Mouse (Mus musculus) ES-CJ7 (cell line): ENCODE measurements around the gene Rtn1.

ENCODE experiments used
- DNase-seq: peaks from one replicate; pipeline ENCODE4 v3.0.0; 2011; ENCODE audit warnings: low read depth, low spot score

Gene Rtn1

DNA sequence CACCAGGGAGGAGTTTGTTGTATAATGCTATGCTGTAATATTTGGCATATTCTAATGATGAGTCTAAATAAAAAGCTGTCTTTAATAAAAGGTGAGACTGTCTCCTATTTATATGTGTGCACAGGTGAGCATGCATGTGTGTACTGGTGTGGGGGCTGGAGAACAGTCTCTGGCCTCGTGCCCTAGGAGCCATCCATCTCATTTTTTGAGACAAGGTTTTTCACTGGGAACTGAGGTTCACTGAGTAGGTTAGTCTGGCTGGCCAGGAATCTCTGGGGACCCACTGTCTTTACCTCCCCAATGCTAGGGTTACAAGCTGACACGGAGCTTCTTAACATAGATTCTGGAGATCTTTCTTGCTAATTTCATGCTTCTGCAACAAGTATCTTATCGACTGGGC, 176.7 kb downstream of the Rtn1 start:
- DNase-seq: no peak

DNA sequence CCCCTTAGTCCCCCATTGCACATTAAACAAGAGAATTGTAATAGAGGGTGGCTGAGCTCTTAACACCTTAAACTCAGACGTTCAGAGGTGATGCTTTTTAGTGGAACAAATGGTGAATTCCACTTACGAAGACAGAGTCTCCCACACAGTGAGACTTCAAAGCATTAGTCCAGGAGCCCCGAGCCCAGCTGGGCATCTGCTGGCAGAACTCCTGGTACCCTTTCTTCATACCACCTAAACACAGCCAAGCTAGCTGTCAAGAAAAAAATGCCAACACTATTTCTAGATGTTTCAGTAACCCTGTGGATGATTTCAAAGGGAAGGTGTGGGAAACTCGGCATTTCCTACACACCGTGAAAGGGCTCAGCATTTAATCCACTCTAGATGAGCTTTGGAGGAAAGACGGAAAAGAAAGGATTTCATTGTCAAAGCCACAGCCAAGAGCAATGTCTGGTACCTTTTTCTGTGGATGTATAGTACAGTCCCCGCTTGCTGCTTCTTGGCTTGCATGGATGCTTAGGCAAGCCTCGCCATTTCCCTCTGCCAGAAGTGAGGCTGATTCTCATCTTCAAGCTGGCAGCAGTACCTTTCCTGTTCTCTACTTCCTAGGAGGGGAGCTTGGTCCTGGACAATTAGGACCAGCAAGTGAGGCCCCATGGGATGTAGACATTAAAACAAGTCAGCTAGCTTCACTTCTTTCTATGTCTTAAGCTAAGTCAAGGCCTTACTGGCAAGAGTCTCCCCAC, 179.2 kb downstream of the Rtn1 start:
- no peak for DNase-seq

DNA sequence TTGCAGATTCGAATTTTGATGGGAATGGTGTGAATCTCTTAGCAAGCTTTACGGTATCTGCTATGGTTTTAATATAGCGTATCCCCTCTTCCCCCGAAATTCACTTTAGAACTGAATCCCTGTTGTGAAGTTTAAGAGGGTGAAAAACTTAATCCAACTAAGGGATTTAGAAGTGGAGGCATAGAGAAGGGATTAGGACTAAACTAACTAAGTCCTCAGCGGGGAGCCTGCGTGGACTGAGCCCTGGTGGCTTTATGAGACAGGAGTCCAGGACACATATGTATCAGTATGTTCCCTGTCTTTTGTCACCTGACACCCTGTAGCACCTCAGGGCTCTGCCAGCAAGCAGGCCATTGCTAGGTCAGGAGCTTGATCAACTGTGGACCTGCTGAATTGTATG, 181.1 kb downstream of the Rtn1 start:
- DNase-seq: no peak

DNA sequence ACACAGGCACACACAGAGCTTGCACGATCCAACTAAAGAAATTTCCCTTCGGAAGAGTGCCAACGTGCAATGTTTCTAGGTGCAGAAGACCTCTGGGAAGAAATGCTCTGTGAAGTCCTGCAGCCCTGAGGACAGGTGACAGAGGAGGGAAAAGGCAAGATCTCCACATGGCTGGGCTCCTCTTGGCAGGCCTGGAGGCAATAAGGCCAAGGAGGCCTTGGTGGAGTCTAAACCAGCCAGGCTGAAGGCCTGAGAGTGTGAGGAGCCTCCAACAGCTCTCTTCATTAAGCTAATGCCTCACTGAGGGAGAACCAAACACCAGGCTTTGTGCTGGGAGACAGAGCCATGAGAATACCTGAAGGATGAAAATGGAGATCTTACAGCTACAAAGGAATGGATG, 183.5 kb downstream of the Rtn1 start:
- no peak for DNase-seq

DNA sequence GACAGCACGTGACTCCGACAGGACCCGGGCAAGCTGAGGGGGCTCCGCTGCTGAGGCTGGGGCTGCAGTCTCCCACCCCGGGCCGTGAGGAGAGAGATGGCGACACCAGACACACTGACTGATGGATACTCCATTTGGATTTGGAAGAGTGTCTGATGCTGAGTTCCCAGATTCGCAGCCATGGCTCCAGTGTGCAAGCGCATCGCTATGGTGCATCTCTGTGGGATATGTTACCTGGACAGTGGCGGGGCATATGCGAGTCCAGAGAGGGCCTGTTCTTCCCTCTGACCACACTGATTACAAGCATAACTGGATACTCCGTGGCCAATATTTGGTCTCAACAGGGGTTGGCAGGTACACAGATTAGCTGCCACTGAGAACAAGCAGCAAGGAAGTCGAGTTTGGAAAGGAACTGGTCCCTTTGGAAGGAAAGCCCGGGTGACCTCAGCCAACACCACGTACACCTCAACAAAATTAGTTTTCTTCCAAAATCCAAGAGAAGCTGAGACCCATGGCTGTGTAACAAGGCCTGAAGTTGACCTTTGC, 185.2 kb downstream of the Rtn1 start:
- DNase-seq: no peak

DNA sequence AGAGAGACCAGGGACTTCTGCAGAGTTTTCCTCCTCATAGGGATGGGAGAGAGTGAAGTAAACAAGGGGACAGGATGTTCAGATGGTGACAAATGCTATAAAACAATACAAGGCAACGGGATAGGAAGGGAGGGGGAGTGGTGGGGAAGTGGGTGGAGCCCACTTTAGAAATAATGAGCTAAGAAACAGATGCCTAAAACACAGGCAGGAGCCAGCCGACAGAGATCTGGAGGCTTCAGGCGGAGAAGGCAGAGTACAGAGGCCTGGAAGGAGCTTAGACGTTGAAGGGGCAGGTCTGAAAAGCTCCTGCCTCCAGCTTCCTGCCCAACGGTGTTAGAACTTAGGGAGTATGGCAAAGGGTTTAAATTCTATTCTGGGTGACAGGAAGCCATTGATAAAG, 195.3 kb downstream of the Rtn1 start:
- DNase-seq: no peak

DNA sequence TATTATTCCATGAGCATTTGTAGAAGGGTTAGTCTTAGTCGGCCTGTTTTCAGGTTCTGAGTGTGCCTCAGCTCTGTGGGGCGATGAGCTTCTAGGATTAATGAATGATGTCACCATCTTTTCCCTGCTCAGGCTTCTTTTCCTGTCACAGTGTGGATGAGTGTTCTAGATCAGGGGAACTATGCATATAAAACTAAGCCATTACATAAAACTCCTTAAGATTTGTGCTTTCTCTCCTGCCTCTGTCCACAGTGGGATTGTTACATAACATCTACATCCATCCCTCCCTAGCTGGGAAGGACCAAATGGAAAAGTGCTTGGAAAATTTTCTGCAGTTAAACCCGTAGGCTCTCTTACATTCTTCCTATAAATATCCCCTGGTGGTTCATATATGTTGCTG, 208.0 kb downstream of the Rtn1 start:
- DNase-seq: no peak

DNA sequence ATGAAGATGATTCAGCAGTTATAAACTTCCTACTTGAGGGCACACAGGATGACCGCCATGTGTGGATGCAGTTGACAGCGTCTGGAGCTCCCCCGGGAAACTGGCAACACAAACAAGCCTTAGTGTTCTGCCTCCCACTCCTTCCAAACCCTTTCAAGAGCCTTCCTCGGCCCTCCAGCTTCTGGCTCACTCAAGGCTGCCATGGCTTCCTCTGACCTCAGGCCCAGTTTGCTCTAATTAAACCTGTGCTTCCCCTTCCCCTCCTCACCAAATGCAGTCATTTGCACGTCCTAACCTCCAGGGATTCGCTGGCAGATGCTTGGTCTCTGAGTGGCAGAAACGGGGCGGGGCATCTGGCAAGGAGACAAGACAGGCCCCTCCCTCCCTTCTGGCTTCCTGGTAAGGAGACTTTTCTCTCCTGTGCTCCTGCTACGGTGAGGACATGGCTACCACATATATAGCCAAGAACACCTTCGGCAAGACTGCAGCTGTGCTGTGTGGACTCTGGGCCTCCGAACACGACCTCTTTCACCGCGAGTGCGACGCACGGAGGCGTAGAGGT, 210.8 kb downstream of the Rtn1 start:
- peak; percentile 63 for DNase-seq

DNA sequence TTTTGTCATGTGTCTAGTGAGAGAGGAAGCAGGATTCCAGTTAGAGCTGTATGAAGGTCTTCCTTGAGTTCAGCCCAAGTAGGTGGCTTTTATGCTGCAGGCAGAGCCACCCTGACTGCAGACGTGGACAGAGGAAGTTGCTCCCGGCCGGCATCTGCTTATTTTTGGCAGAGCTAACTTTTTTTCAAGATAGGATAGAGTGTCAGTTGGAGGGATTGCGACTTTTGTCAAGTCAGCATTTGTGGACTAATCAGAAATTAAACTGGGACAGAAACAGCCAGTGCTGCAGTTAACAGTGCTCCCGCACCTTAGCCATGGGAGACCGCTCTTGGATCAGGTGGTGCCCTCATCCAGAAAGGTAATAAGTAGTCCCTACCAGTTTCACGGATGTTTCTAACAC, 211.4 kb downstream of the Rtn1 start:
- DNase-seq: no peak

DNA sequence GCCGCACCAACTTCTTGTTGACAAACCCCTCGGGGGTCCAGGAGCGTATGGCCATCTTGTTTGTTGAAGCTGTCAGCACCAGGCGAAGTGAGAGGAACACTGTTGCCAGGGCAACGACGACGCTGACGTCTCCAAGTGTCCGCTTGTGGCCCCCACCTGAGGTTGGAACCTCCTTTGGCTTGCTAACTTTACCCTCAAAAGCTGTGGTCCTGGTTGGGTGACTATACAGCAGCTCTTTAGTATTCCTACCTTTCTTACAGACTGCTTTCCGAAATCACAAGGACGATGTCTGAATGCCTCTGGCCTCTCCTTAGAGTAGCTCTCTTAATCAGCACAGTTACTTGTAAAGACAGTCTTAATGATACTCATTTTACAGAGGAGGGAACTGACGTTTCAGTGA, 223.9 kb downstream of the Rtn1 start, which contains the start of gene Ccdc175:
TSS of gene Ccdc175 (minus strand) at position 101 of the 400 bp plus-strand sequence.
- DNase-seq: no peak

DNA sequence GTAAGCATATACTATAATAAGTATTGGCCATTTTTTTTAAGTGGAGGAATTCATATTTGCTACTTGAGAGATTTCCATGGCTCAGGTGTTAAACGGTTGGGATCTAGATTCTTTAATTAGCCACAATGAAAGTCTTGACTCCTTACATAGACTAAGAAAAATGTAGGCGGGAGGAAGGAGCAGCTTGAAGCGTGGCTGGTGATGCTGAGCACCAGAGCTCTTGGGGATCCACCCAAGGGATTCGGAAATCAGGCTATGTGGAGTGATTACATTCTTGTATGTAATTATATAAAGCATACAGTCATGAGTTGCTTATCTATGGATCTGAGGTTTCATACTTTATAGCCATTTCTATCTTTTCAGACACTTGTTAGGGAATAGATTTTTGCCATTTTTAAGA, 229.3 kb downstream of the Rtn1 start:
- no peak for DNase-seq

DNA sequence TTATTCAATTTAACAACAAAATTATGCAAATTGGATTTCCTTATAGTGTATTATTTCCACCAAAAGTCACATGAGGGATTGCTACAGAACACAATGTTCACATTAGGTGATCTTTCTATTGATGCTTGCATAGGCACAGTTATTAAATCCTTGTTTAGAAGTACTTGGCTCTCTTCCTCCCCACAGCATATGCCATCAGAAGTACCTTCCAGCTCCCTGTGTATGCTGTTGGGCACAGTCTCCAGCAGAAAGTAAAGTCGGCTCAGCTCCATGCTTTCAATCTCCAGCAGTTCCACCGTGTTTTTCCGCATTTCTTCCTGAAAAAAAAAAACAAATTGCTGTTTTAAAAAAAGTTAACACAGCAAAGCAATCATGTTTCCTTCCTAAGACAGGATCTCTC, 230.5 kb downstream of the Rtn1 start:
- no peak for DNase-seq
